Mouse (Mus musculus): Measurements from ENCODE around the gene Stxbp1. TPM values are rescaled to one million over a fixed set of nuclear protein-coding genes. Genes with fewer than 3 reads are reported as not detected.

Stxbp1 gene
- polyA plus RNA-seq, 1 experiment: 1.6 TPM

DNA sequence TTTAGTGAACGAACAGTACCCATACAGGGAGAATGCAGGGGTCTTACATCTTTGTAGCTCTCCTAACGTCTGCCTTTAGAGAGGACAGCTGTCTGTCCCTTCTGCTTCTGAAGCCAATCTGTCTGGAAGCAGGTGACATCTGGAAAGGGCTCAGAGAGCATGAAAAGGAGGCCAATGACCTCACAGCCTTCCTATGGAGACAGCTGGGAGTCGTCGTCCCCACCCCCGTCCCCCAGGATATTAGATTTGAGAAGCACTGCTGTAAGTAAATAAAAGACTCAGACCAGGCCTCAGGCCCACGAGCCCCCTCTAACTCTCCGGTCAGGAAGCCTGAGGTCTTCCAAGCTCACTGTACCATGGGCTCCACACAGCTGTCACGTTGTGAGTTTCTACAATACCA lies 22.9 kb downstream of the Stxbp1 start:
- no peak for TF ChIP-seq FLI1 (IDR thresholded peaks at IDR 0.05; ENCODE audit: low read length)
- no peak overlapping the region for H3K4me3 ChIP-seq (replicated peaks)
- H3K9me3 ChIP-seq: no peaks in the 10 kb centered on the region
- no peaks in the 10 kb centered on the region for H3K36me3 ChIP-seq (replicated peaks; ENCODE audit: low read length)
- peaks cover 8% of the 10 kb centered on the region; the same call in 1 of the 2 replicates for H3K4me1 ChIP-seq
- peaks cover 20% of the 10 kb centered on the region for H3K27me3 ChIP-seq (replicated peaks)

DNA sequence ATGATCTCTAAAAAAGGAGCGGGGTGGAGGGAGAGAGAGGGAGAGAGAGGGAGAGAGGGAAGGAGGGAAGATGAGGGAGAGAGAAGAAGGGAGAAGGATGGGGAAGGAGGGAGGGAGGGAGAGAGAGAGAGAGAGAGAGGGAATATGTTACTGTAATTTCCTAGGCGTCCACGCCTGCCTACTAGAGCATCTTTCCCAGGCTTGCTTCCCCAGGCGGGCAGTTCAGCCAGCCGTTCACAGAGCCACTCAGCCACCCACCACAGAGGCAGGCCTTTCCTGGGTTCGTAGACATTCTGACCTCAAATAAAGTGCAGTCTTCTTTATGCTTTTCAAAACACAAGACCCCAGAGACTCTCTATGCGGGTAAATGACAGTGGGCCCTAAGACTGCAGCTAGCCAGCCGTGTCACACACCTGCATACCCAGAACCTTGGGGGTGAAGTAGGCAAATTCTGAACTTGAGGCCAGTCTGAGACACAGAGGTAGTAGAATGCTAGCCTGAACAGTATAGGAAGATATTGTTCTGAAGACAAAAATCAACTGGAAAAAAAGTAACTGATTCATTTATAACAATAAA lies 23.4 kb downstream of the Stxbp1 start:
- H3K36me3 ChIP-seq (replicated peaks; ENCODE audit: low read length): peaks cover 2% of the 10 kb centered on the region
- no peak overlapping the region for H3K4me3 ChIP-seq (replicated peaks)
- H3K27me3 ChIP-seq (replicated peaks): peaks cover 17% of the 10 kb centered on the region
- TF ChIP-seq GATA1 (IDR thresholded peaks at IDR 0.05; ENCODE audit: borderline replicate concordance, low read length) (no peak), FLI1 (IDR thresholded peaks at IDR 0.05; ENCODE audit: low read length) (no peak)
- peaks cover 8% of the 10 kb centered on the region; the same call in 1 of the 2 replicates for H3K4me1 ChIP-seq
- no peaks in the 10 kb centered on the region for H3K9me3 ChIP-seq

DNA sequence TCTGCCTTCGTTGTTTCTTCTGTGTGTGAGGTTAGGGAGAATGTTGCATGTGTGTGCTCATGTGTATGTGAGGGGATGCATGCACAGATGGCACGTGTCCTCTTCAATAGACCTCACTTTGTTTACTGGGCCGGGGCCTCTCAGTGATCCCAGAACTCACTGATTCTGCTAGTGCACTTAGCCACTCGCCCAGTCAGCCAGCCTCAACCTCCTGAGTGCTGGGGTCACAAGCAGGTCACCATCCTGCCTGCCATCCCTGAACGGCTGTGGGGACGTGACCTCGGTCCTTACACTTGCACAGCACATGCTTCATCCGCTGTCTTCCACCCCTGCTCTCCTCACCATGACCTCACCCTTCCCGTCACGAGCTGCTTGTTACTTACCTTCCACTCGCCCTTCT lies 23.9 kb downstream of the Stxbp1 start:
- peaks cover 8% of the 10 kb centered on the region; the same call in 1 of the 2 replicates for H3K4me1 ChIP-seq

DNA sequence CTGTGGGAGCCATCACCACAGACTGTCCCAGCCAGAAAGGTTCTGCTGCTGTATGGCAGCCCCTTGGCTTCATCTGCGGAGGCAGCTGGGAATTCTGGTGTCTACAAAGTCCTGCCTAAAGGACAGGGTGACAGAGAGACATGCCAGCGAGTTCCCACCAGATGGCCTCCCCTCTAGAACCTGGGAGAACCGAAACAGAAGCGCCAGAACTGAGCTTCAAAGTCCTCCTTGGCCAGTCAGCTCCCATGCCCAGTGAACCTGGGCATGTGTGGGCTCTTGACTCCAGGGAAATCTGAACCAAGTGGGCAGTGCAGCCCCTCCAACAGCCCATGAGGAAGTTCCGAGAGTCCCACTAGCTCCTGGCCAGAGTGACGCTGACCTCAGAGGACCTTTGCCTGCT lies 24.4 kb downstream of the Stxbp1 start:
- TF ChIP-seq GATA1 (IDR thresholded peaks at IDR 0.05; ENCODE audit: borderline replicate concordance, low read length) (no peak), FLI1 (IDR thresholded peaks at IDR 0.05; ENCODE audit: low read length) (no peak)
- no peaks in the 10 kb centered on the region for H3K9me3 ChIP-seq
- H3K4me1 ChIP-seq: peaks cover 8% of the 10 kb centered on the region; the same call in 1 of the 2 replicates
- peaks cover 17% of the 10 kb centered on the region for H3K27me3 ChIP-seq (replicated peaks)
- H3K4me3 ChIP-seq (replicated peaks): no peak overlapping the region
- H3K36me3 ChIP-seq (replicated peaks; ENCODE audit: low read length): peaks cover 8% of the 10 kb centered on the region

More for the DNA sequence above, 23.9 kb downstream of the Stxbp1 start:
- no peak for TF ChIP-seq GATA1 (IDR thresholded peaks at IDR 0.05; ENCODE audit: borderline replicate concordance, low read length)
- no peak for TF ChIP-seq FLI1 (IDR thresholded peaks at IDR 0.05; ENCODE audit: low read length)
- peak overlapping the region; percentile 59 for H3K4me3 ChIP-seq (replicated peaks)
- no peaks in the 10 kb centered on the region for H3K9me3 ChIP-seq
- H3K27me3 ChIP-seq (replicated peaks): peaks cover 17% of the 10 kb centered on the region
- H3K36me3 ChIP-seq (replicated peaks; ENCODE audit: low read length): peaks cover 4% of the 10 kb centered on the region

DNA sequence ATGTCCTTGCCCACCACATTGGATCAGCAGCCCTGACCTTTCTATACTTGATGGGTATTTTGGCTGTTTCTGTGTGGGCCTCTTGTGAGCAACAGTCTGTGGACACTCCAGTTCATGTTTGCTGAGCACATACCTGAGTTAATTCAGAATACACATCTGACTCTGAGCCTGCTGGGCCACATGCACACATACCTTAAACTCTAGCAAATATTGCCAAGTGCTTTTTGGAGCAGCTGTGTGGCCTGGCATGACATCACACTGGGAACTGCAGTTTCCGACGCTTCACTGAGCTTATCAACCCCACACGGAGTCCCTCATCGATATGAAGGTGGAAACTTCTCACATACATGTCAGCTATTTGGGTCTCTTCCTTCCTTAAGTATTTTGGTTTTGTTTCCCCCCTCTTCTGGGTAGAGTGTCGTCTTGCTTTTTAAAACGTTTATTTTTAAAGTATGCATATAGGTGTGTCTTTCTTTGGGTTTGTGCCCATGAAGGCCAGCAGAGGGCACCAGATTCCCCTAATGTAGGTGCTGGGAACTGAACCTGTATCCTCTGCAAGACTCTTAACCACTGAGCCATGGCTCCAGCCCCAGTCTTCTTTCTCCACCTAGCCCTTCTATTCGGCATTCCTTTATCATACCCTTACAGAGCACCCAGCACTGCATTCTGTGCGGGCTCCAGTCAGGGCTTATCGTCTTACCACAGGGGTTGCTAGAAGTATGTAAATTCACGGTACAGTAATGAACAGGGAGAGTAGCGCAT lies 25.8 kb downstream of the Stxbp1 start:
- Histone ChIP-seq H3K27me3 (replicated peaks) (peaks cover 17% of the 10 kb centered on the region), H3K4me3 (replicated peaks) (peak overlapping the region; percentile 26), H3K36me3 (replicated peaks; ENCODE audit: low read length) (peaks cover 12% of the 10 kb centered on the region), H3K4me1 (peaks cover 8% of the 10 kb centered on the region; the same call in 1 of the 2 replicates), H3K9me3 (no peaks in the 10 kb centered on the region)
- TF ChIP-seq FLI1 (IDR thresholded peaks at IDR 0.05; ENCODE audit: low read length): no peak
- TF ChIP-seq GATA1 (IDR thresholded peaks at IDR 0.05; ENCODE audit: borderline replicate concordance, low read length): no peak

DNA sequence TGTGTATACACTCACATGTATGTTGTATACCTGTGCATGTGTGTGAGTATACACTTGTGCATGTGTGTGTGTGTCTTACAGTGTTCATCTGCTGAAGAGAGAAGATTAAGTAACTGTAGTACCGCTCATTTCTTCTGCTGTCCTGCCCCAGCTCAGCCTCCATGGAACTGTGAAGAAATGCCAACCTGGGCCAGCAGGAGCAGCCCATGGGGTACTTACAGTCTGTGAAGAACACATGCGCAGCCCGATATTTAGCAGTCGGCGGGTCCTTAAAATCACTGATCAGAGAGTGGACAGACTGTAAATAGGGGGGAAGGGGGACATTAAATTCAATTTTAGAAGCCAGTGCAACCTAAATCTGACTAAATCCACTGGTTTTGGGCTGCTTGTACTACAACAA lies 28.8 kb downstream of the Stxbp1 start:
- TF ChIP-seq GATA1 (IDR thresholded peaks at IDR 0.05; ENCODE audit: borderline replicate concordance, low read length) (no peak), FLI1 (IDR thresholded peaks at IDR 0.05; ENCODE audit: low read length) (no peak)
- Histone ChIP-seq H3K27me3 (replicated peaks) (peaks cover 15% of the 10 kb centered on the region), H3K36me3 (replicated peaks; ENCODE audit: low read length) (peaks cover 19% of the 10 kb centered on the region), H3K4me3 (replicated peaks) (no peak overlapping the region), H3K4me1 (peaks cover 7% of the 10 kb centered on the region; the same call in 1 of the 2 replicates), H3K9me3 (no peaks in the 10 kb centered on the region)

DNA sequence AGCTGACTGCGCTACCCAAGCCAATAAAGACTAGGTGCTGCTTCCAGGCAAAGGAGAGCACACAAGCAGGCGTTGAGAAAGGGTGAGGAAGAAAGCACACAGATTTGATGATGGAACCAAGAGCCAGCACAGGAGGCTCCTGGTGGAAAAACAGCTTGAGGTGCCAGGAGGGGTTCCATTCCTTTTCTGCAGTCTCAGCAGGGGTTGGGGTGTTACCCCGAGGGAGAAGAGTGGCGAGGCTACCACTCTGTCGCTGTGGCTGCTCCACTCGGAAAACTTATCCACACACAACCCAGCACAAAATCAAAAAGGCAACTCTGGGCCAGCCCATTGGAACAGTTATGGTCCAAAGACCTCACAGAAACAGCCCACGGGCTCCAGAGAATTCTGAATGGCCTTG lies 29.5 kb downstream of the Stxbp1 start:
- peaks cover 11% of the 10 kb centered on the region for H3K27me3 ChIP-seq (replicated peaks)
- H3K4me3 ChIP-seq (replicated peaks): no peak overlapping the region
- TF ChIP-seq FLI1 (IDR thresholded peaks at IDR 0.05; ENCODE audit: low read length): no peak
- TF ChIP-seq GATA1 (IDR thresholded peaks at IDR 0.05; ENCODE audit: borderline replicate concordance, low read length): no peak
- H3K4me1 ChIP-seq: peaks cover 3% of the 10 kb centered on the region; the same call in 1 of the 2 replicates
- H3K36me3 ChIP-seq (replicated peaks; ENCODE audit: low read length): peaks cover 22% of the 10 kb centered on the region
- H3K9me3 ChIP-seq: no peaks in the 10 kb centered on the region

DNA sequence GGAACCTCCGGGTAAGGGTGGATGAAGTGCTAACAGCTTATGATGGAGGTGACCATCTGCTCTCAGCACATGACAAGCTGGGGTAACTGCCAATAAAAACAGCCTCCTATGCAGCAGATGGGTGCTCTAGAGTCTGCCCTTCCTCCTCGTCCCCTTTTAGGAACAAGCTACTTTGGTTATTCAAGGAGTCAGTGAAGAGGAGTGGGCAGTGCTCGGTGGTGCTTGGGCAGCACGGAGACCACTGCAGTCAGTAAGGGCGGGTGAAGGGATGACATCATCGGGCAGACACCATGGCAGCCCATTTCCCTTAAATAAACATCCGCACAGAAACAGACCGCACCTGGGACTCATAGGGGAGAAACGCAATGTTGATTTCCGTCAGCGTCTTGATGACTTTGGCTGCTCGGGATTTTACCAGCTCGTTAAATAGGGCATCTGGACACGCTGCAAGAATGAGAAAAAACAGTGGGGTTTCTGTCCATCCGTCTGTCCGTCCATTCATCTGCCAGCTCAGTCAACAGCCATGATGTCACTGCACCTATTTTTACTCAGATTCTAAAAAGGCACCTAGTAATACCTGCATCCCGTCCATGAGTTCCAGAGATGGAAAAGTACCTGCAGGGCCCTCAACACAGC lies 30.0 kb downstream of the Stxbp1 start:
- Histone ChIP-seq H3K9me3 (no peaks in the 10 kb centered on the region), H3K4me3 (replicated peaks) (no peak overlapping the region), H3K4me1 (peaks cover 3% of the 10 kb centered on the region; the same call in 1 of the 2 replicates), H3K27me3 (replicated peaks) (peaks cover 7% of the 10 kb centered on the region), H3K36me3 (replicated peaks; ENCODE audit: low read length) (peaks cover 22% of the 10 kb centered on the region)
- TF ChIP-seq FLI1 (IDR thresholded peaks at IDR 0.05; ENCODE audit: low read length): no peak
- TF ChIP-seq GATA1 (IDR thresholded peaks at IDR 0.05; ENCODE audit: borderline replicate concordance, low read length): no peak

DNA sequence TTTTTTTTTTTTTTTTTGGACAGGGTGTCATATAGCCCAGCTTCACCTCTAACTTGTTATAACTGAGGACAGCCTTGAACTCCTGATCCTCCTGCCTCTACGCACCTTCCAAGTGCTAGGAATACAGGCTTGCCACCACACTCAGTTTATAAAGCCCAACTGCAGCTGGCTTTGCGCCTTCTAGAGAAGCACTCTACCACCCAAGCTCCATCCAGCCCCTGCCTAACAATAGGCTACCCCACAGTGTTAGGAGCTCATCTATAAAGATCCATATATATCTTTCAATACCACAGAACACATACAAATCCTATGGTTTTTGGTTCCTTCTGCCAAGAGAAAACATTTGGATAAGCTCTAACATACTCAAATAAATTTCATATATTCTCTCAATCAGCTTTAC lies 30.5 kb downstream of the Stxbp1 start:
- TF ChIP-seq FLI1 (IDR thresholded peaks at IDR 0.05; ENCODE audit: low read length) (no peak), GATA1 (IDR thresholded peaks at IDR 0.05; ENCODE audit: borderline replicate concordance, low read length) (no peak)
- peaks cover 26% of the 10 kb centered on the region for H3K36me3 ChIP-seq (replicated peaks; ENCODE audit: low read length)
- no peaks in the 10 kb centered on the region for H3K9me3 ChIP-seq
- peaks cover 4% of the 10 kb centered on the region for H3K27me3 ChIP-seq (replicated peaks)
- H3K4me3 ChIP-seq (replicated peaks): no peak overlapping the region
- H3K4me1 ChIP-seq: peaks cover under 1% of the 10 kb centered on the region; the same call in 1 of the 2 replicates

DNA sequence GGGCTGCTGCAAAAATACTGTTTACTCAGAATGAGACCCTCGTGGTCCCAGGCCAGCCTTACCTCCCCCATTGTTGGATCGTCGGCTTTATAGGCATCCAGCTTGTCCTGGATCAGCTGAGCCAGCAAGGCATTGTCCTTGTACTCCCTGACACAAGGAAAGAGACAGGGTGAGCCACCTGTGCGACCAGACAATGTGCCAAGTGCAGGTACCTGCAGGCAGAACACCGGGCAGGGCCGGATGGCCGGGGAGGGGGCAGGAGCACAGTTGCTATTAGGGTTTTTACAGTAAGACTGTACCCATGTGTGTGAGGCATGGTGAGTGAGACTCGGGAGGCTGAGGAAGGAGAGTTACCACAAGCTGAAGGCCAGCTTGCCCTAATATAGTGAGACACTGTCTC lies 35.1 kb downstream of the Stxbp1 start:
- Histone ChIP-seq H3K4me3 (replicated peaks) (no peak overlapping the region), H3K36me3 (replicated peaks; ENCODE audit: low read length) (peaks cover 36% of the 10 kb centered on the region), H3K9me3 (no peaks in the 10 kb centered on the region), H3K27me3 (replicated peaks) (peaks cover 2% of the 10 kb centered on the region), H3K4me1 (no peaks in the 10 kb centered on the region)
- TF ChIP-seq GATA1 (IDR thresholded peaks at IDR 0.05; ENCODE audit: borderline replicate concordance, low read length) (no peak), FLI1 (IDR thresholded peaks at IDR 0.05; ENCODE audit: low read length) (no peak)

Data from megakaryocyte, embryonic 14.5 days (primary cell).